Mouse (Mus musculus) midbrain, embryonic 14.5 days (tissue): Measurements from ENCODE around the gene Sfxn5. TPM values are rescaled to one million over a fixed set of nuclear protein-coding genes. Genes with fewer than 3 reads are reported as not detected.

Experiments
- ATAC-seq: fragments of 200-750 bp; cut with Nextera tagmentation; 2 replicates; pipeline ENCODE4 v1.8.0; 2017; ENCODE audit warnings: moderate number of reproducible peaks, moderate library complexity; ENCODE audit not compliant: low FRiP score, low TSS enrichment
- DNase-seq: peaks from one replicate; pipeline ENCODE4 v3.0.0-alpha.2; 2015
- H3K27ac ChIP-seq: fragments of 300-500 bp; sonication (generic); replicated peaks from 2 replicates; pipeline ENCODE4 v1.5.1; 2014; ENCODE audit warnings: mild to moderate bottlenecking, low read depth, low read length, moderate library complexity
- H3K27me3 ChIP-seq: fragments of 300-500 bp; sonication (generic); 2 replicates; pipeline ENCODE4 v1.6.1; 2014; ENCODE audit warnings: low read length, control low read depth, mixed read lengths; ENCODE audit not compliant: control insufficient read depth, insufficient read depth
- H3K36me3 ChIP-seq: fragments of 300-500 bp; sonication (generic); 2 replicates; pipeline ENCODE4 v1.6.1; 2014; ENCODE audit warnings: low read length, control low read depth; ENCODE audit not compliant: control insufficient read depth, insufficient read depth
- H3K4me1 ChIP-seq: fragments of 300-500 bp; sonication (generic); 2 replicates; pipeline ENCODE4 v1.6.1; 2014; ENCODE audit warnings: mild to moderate bottlenecking, antibody characterized with exemption, low read length, control low read depth; ENCODE audit not compliant: control insufficient read depth, insufficient read depth
- H3K4me2 ChIP-seq: fragments of 300-500 bp; sonication (generic); 2 replicates; pipeline ENCODE4 v1.6.1; 2014; ENCODE audit warnings: mild to moderate bottlenecking, low read length, moderate library complexity
- H3K4me3 ChIP-seq: fragments of 300-500 bp; sonication (generic); replicated peaks from 2 replicates; pipeline ENCODE4 v1.5.1; 2014; ENCODE audit warnings: low read depth, low read length
- H3K9ac ChIP-seq: fragments of 300-500 bp; sonication (generic); replicated peaks from 2 replicates; pipeline ENCODE4 v1.6.1; 2014; ENCODE audit warnings: mild to moderate bottlenecking, low read length, moderate library complexity
- H3K9me3 ChIP-seq: fragments of 300-500 bp; sonication (generic); 2 replicates; pipeline ENCODE4 v1.6.1; 2016; ENCODE audit warnings: low read length, control low read depth, mixed read lengths; ENCODE audit not compliant: control insufficient read depth
- WGBS: fragments of 180-500 bp; shearing (Covaris S2); extraction: QIAGEN DNeasy Blood & Tissue Kit; methylation state at CpG from one replicate; pipeline ENCODE4 v1.1.7; 2014; 5-methylcytosine and 5-hydroxymethylcytosine counted together
- polyA plus RNA-seq: library from polyadenylated mRNA; unstranded; fragments of >200 nt; fragmentation: Nextera tagmentation; extraction: Ambion mirVana; gene quantifications from 2 replicates; pipeline ENCODE4 v1.2.1, GENCODE M21; 2014

Sfxn5 gene
- polyA plus RNA-seq, 1 experiment from 2014 or later, result 15.6 TPM

GRCm38 (mm10) chr6:85218684-85219445 lies 114.4 kb downstream of the Sfxn5 start:
- no peak overlapping the region for H3K4me3 ChIP-seq
- no peak overlapping the region for H3K9ac ChIP-seq
- H3K4me2 ChIP-seq, result no peak overlapping the region
- WGBS, result 20% methylated on average over 5 of the region's 5 CpGs
- H3K36me3 ChIP-seq, result no peaks in the 10 kb centered on the region
- no peak for DNase-seq
- H3K4me1 ChIP-seq, result 0 out of 2 replicates have a peak, but pooled peaks cover 7% of the 10 kb centered on the region
- no peak overlapping the region for H3K27ac ChIP-seq
- no peaks in the 10 kb centered on the region for H3K27me3 ChIP-seq
- ATAC-seq, result no peak; the same call in 1 of the 2 replicates
- H3K9me3 ChIP-seq, result no peaks in the 10 kb centered on the region

- ATAC-seq (no peak), DNase-seq (no peak)
- no peaks in the 10 kb centered on the region for H3K36me3 ChIP-seq
- H3K9ac ChIP-seq, result no peak overlapping the region
- 70% methylated on average over 4 of the region's 4 CpGs for WGBS
- H3K27me3 ChIP-seq, result no peaks in the 10 kb centered on the region
- H3K4me2 ChIP-seq, result no peak overlapping the region
- H3K9me3 ChIP-seq, result no peaks in the 10 kb centered on the region
- H3K4me1 ChIP-seq, result 0 out of 2 replicates have a peak, but pooled peaks cover 3% of the 10 kb centered on the region
- H3K27ac ChIP-seq, result no peak overlapping the region
- H3K4me3 ChIP-seq, result no peak overlapping the region
Observed at GRCm38 (mm10) chr6:85218251-85218650, 115.0 kb downstream of the Sfxn5 start.

- Histone ChIP-seq H3K4me1 (no peaks in the 10 kb centered on the region), H3K9me3 (no peaks in the 10 kb centered on the region), H3K9ac (no peak overlapping the region), H3K4me3 (no peak overlapping the region), H3K36me3 (no peaks in the 10 kb centered on the region), H3K27me3 (no peaks in the 10 kb centered on the region), H3K4me2 (no peak overlapping the region), H3K27ac (no peak overlapping the region)
- ATAC-seq (no peak), DNase-seq (no peak)
- 49% methylated on average over 1 of the region's 1 CpGs for WGBS
Observed at GRCm38 (mm10) chr6:85210686-85211085, 122.5 kb downstream of the Sfxn5 start.

GRCm38 (mm10) chr6:85209226-85209967 lies 123.8 kb downstream of the Sfxn5 start:
- Histone ChIP-seq H3K4me1 (no peaks in the 10 kb centered on the region), H3K27ac (no peak overlapping the region), H3K27me3 (no peaks in the 10 kb centered on the region), H3K9me3 (no peaks in the 10 kb centered on the region), H3K4me3 (no peak overlapping the region), H3K36me3 (no peaks in the 10 kb centered on the region), H3K9ac (no peak overlapping the region), H3K4me2 (no peak overlapping the region)
- WGBS, result 80% methylated on average over 9 of the region's 9 CpGs
- DNase-seq (peak; percentile 8), ATAC-seq (no peak)

GRCm38 (mm10) chr6:85207345-85207744 lies 125.9 kb downstream of the Sfxn5 start:
- H3K27me3 ChIP-seq, result no peaks in the 10 kb centered on the region
- no peak for DNase-seq
- H3K4me2 ChIP-seq, result no peak overlapping the region
- no peak overlapping the region for H3K4me3 ChIP-seq
- ATAC-seq, result no peak
- no peak overlapping the region for H3K9ac ChIP-seq
- H3K4me1 ChIP-seq, result no peaks in the 10 kb centered on the region
- WGBS, result 66% methylated on average over 5 of the region's 5 CpGs
- no peaks in the 10 kb centered on the region for H3K9me3 ChIP-seq
- H3K27ac ChIP-seq, result no peak overlapping the region
- no peaks in the 10 kb centered on the region for H3K36me3 ChIP-seq

GRCm38 (mm10) chr6:85206939-85207285 lies 126.3 kb downstream of the Sfxn5 start:
- H3K9ac ChIP-seq, result no peak overlapping the region
- H3K27me3 ChIP-seq, result no peaks in the 10 kb centered on the region
- DNase-seq (no peak), ATAC-seq (no peak)
- H3K36me3 ChIP-seq, result no peaks in the 10 kb centered on the region
- H3K4me1 ChIP-seq, result no peaks in the 10 kb centered on the region
- H3K4me2 ChIP-seq, result no peak overlapping the region
- 53% methylated on average over 15 of the region's 15 CpGs for WGBS
- H3K9me3 ChIP-seq, result no peaks in the 10 kb centered on the region
- no peak overlapping the region for H3K4me3 ChIP-seq
- no peak overlapping the region for H3K27ac ChIP-seq

GRCm38 (mm10) chr6:85206182-85206938 lies 126.9 kb downstream of the Sfxn5 start:
- no peak for ATAC-seq
- Histone ChIP-seq H3K27me3 (no peaks in the 10 kb centered on the region), H3K4me2 (no peak overlapping the region), H3K36me3 (no peaks in the 10 kb centered on the region), H3K4me1 (no peaks in the 10 kb centered on the region), H3K9ac (no peak overlapping the region), H3K27ac (no peak overlapping the region), H3K9me3 (no peaks in the 10 kb centered on the region), H3K4me3 (no peak overlapping the region)
- no peak for DNase-seq
- WGBS, result 33% methylated on average over 16 of the region's 16 CpGs

- Histone ChIP-seq H3K4me1 (peaks cover 3% of the 10 kb centered on the region; the same call in 1 of the 2 replicates), H3K27ac (no peak overlapping the region), H3K9ac (no peak overlapping the region), H3K4me3 (no peak overlapping the region), H3K27me3 (peaks cover 31% of the 10 kb centered on the region), H3K4me2 (no peak overlapping the region), H3K9me3 (no peaks in the 10 kb centered on the region), H3K36me3 (no peaks in the 10 kb centered on the region)
- ATAC-seq (no peak), DNase-seq (no peak)
- 67% methylated on average over 2 of the region's 2 CpGs for WGBS
Observed at GRCm38 (mm10) chr6:85197951-85198350, 135.3 kb downstream of the Sfxn5 start.
